In the genomic region with DNA sequence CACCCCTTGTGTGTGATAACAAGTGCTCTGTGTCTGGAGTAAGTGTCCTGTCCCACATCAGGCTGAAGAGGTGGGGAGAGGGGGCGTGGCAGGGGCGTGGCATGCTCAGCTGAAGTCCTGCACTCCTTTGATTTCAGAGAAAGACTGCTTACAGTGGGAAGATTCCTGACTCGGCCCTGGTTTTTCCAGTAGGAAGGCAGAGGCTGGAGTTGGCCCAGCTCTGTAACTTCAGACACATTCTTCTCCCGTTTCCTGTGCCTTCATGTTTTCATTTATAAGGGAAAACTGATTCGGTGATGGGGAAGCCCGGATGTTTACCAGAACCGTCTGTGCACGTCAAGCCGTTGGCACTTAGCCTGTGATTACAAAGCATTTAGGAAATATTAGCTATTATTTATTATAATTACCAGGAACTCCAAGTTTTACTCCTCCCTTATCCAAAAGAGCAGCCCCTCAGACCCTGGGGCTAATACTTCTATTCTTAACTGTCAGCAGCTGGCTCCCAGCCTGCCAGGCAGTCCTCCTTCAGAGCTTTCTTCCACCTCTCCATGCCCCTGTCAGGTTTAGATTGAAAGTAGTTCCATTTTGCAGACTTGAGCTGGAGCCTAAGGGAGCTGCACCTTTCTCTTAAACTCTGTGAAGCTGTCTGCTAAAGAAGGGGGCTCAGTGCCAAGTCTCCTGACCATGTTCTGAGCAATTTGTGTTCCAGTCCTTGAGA, we compare ENCODE assay signal across 8 mouse cellular contexts.
DNase-seq lines count a peak whose midpoint lies in the region; ATAC-seq and TF ChIP-seq lines count a peak whose summit lies in the region.

No protein-coding gene starts in this region.

- no peak for TF ChIP-seq CTCF in intestine, postnatal 0 days (IDR thresholded peaks at IDR 0.05; ENCODE audit: low read depth)

- H3K27ac ChIP-seq in intestine, embryonic 14.5 days (ENCODE audit: low read depth) = peak overlapping the region; percentile 67
- H3K27ac ChIP-seq in intestine, postnatal 0 days (ENCODE audit: low read depth, low read length) = no peak overlapping the region
- H3K27ac ChIP-seq in limb, embryonic 15.5 days = peak overlapping the region; percentile 61
- H3K27ac ChIP-seq in stomach, embryonic 16.5 days (ENCODE audit: low read length) = peak overlapping the region; percentile 83
- no peak overlapping the region for H3K27ac ChIP-seq in midbrain, embryonic 13.5 days

- H3K36me3 ChIP-seq in intestine, embryonic 14.5 days (ENCODE audit: control insufficient read depth, insufficient read depth, low read length) = no peaks in the 10 kb centered on the region
- no peaks in the 10 kb centered on the region for H3K36me3 ChIP-seq in intestine, postnatal 0 days (ENCODE audit: control insufficient read depth, insufficient read depth)
- H3K36me3 ChIP-seq in limb, embryonic 15.5 days = no peaks in the 10 kb centered on the region
- H3K36me3 ChIP-seq in stomach, embryonic 16.5 days (ENCODE audit: control insufficient read depth, insufficient read depth, low read length) = no peaks in the 10 kb centered on the region
- H3K36me3 ChIP-seq in midbrain, embryonic 13.5 days = no peaks in the 10 kb centered on the region

- no peaks in the 10 kb centered on the region for H3K9me3 ChIP-seq in intestine, embryonic 14.5 days (ENCODE audit: control insufficient read depth, low read length)
- no peaks in the 10 kb centered on the region for H3K9me3 ChIP-seq in intestine, postnatal 0 days (ENCODE audit: control insufficient read depth)
- H3K9me3 ChIP-seq in limb, embryonic 15.5 days = no peaks in the 10 kb centered on the region
- H3K9me3 ChIP-seq in stomach, embryonic 16.5 days (replicated peaks; ENCODE audit: control insufficient read depth, low read length) = no peaks in the 10 kb centered on the region
- no peaks in the 10 kb centered on the region for H3K9me3 ChIP-seq in midbrain, embryonic 13.5 days

- no peaks in the 10 kb centered on the region for H3K27me3 ChIP-seq in intestine, embryonic 14.5 days (replicated peaks; ENCODE audit: control insufficient read depth, insufficient read depth, low read length)
- H3K27me3 ChIP-seq in intestine, postnatal 0 days (replicated peaks; ENCODE audit: control insufficient read depth, insufficient read depth, low read length) = no peaks in the 10 kb centered on the region
- H3K27me3 ChIP-seq in limb, embryonic 15.5 days = no peaks in the 10 kb centered on the region
- no peaks in the 10 kb centered on the region for H3K27me3 ChIP-seq in stomach, embryonic 16.5 days (ENCODE audit: control insufficient read depth, insufficient read depth, low read length)
- no peaks in the 10 kb centered on the region for H3K27me3 ChIP-seq in midbrain, embryonic 13.5 days

- no peak overlapping the region for H3K4me3 ChIP-seq in intestine, embryonic 14.5 days (ENCODE audit: low read depth, low read length)
- no peak overlapping the region for H3K4me3 ChIP-seq in intestine, postnatal 0 days (ENCODE audit: low read depth, low read length)
- H3K4me3 ChIP-seq in limb, embryonic 15.5 days = no peak overlapping the region
- no peak overlapping the region for H3K4me3 ChIP-seq in stomach, embryonic 16.5 days (replicated peaks; ENCODE audit: low read length)
- no peak overlapping the region for H3K4me3 ChIP-seq in midbrain, embryonic 13.5 days (replicated peaks)

- WGBS in intestine, embryonic 14.5 days = 27% methylated on average over 9 of the region's 9 CpGs
- WGBS in intestine, postnatal 0 days = 40% methylated on average over 9 of the region's 9 CpGs
- 22% methylated on average over 9 of the region's 9 CpGs for WGBS in limb, embryonic 15.5 days
- 16% methylated on average over 9 of the region's 9 CpGs for WGBS in stomach, embryonic 16.5 days
- WGBS in midbrain, embryonic 13.5 days = 64% methylated on average over 9 of the region's 9 CpGs

- peaks cover 15% of the 10 kb centered on the region for H3K4me1 ChIP-seq in intestine, embryonic 14.5 days (replicated peaks; ENCODE audit: control insufficient read depth, insufficient read depth, low read length)
- peaks cover 9% of the 10 kb centered on the region; the same call in 1 of the 2 replicates for H3K4me1 ChIP-seq in intestine, postnatal 0 days (replicated peaks; ENCODE audit: control insufficient read depth, insufficient read depth, low read length)
- peaks cover 20% of the 10 kb centered on the region for H3K4me1 ChIP-seq in limb, embryonic 15.5 days
- H3K4me1 ChIP-seq in stomach, embryonic 16.5 days (ENCODE audit: control insufficient read depth, insufficient read depth, low read length) = peaks cover 20% of the 10 kb centered on the region
- peaks cover 12% of the 10 kb centered on the region; the same call in 1 of the 2 replicates for H3K4me1 ChIP-seq in midbrain, embryonic 13.5 days (replicated peaks)

- no peak for ATAC-seq in intestine, embryonic 14.5 days (replicated peaks; ENCODE audit: low FRiP score, low TSS enrichment, low read depth)
- ATAC-seq in intestine, postnatal 0 days = no peak
- peak; percentile 66 for ATAC-seq in erythroid progenitor cell, adult 5-6 weeks (replicated peaks; ENCODE audit: low FRiP score, poor library complexity, severe bottlenecking)
- no peak for ATAC-seq in limb, embryonic 15.5 days (ENCODE audit: insufficient number of reproducible peaks, low FRiP score, low TSS enrichment, low read depth)
- peak; percentile 6; the same call in 1 of the 2 replicates for ATAC-seq in stomach, embryonic 16.5 days (ENCODE audit: insufficient read depth, low FRiP score)
- no peak for ATAC-seq in midbrain, embryonic 13.5 days

- H3K4me2 ChIP-seq in intestine, embryonic 14.5 days (ENCODE audit: low read length) = no peak overlapping the region
- H3K4me2 ChIP-seq in intestine, postnatal 0 days (replicated peaks; ENCODE audit: low read depth) = no peak overlapping the region
- no peak overlapping the region for H3K4me2 ChIP-seq in limb, embryonic 15.5 days
- no peak overlapping the region for H3K4me2 ChIP-seq in stomach, embryonic 16.5 days (ENCODE audit: low read depth, low read length)
- H3K4me2 ChIP-seq in midbrain, embryonic 13.5 days (replicated peaks) = no peak overlapping the region

- H3K9ac ChIP-seq in intestine, embryonic 14.5 days (ENCODE audit: low read length) = no peak overlapping the region
- H3K9ac ChIP-seq in intestine, postnatal 0 days (ENCODE audit: low read depth, low read length) = no peak overlapping the region
- H3K9ac ChIP-seq in limb, embryonic 15.5 days = no peak overlapping the region
- no peak overlapping the region for H3K9ac ChIP-seq in stomach, embryonic 16.5 days (ENCODE audit: low read length)
- H3K9ac ChIP-seq in midbrain, embryonic 13.5 days (replicated peaks) = no peak overlapping the region

- peak; percentile 55 for DNase-seq in intestine, embryonic 14.5 days (ENCODE audit: low spot score)
- DNase-seq in layer of hippocampus, adult 9-11 months = no peak
- no peak for DNase-seq in left cerebral cortex, adult 8-10 months (ENCODE audit: low spot score in 2 of 2)

Comparison
In these comparisons a context has a peak if more than half of its experiments do, and no peak if none do; other contexts are left out.
1. H3K27ac ChIP-seq: peak in intestine, embryonic 14.5 days (single experiment), limb, embryonic 15.5 days (single experiment) and stomach, embryonic 16.5 days (single experiment); none in intestine, postnatal 0 days (single experiment) and midbrain, embryonic 13.5 days (single experiment).
2. ATAC-seq: peak in erythroid progenitor cell, adult 5-6 weeks (single experiment) and stomach, embryonic 16.5 days (single experiment); none in intestine, embryonic 14.5 days (single experiment), intestine, postnatal 0 days (single experiment), limb, embryonic 15.5 days (single experiment) and midbrain, embryonic 13.5 days (single experiment).